Mouse (Mus musculus) cerebellum, adult (tissue): ENCODE measurements at regions not wholly inside any gene's neighbourhood (a gene's known extent, or its start where the extent isn't known, plus 50 kb on each side); places are given as distances from the start of the nearest gene placed in this dataset.

ENCODE experiments used
- ATAC-seq: cut with Nextera tagmentation; 2 replicates; pipeline ENCODE4 v1.9.2; 2017; ENCODE audit warnings: mild to moderate bottlenecking, moderate library complexity, mixed read lengths; ENCODE audit not compliant: insufficient number of reproducible peaks, low FRiP score, low TSS enrichment

- no peak for ATAC-seq
Measured at GRCm38 (mm10) chr8:126157452-126158185, 140.7 kb upstream of the Slc35f3 start.

- ATAC-seq, result no peak
Measured at GRCm38 (mm10) chr8:126159485-126159884, 138.9 kb upstream of the Slc35f3 start.

GRCm38 (mm10) chr8:126160356-126160975 is 137.9 kb upstream of the Slc35f3 start:
- no peak for ATAC-seq

- ATAC-seq, result peak; percentile 73
Measured at GRCm38 (mm10) chr8:126162748-126163371, 135.5 kb upstream of the Slc35f3 start.

- no peak for ATAC-seq
Measured at GRCm38 (mm10) chr8:126163954-126164353, 134.4 kb upstream of the Slc35f3 start.

GRCm38 (mm10) chr8:126165486-126166095 is 132.8 kb upstream of the Slc35f3 start:
- no peak for ATAC-seq

GRCm38 (mm10) chr8:126166394-126166793 is 132.0 kb upstream of the Slc35f3 start:
- ATAC-seq, result no peak

GRCm38 (mm10) chr8:126174451-126174850 is 123.9 kb upstream of the Slc35f3 start:
- peak; percentile 55 for ATAC-seq

- ATAC-seq, result no peak
Measured at GRCm38 (mm10) chr8:126176305-126176704, 122.1 kb upstream of the Slc35f3 start.

- no peak for ATAC-seq
Measured at GRCm38 (mm10) chr8:126177855-126178254, 120.5 kb upstream of the Slc35f3 start.

GRCm38 (mm10) chr8:126188741-126189285 is 109.5 kb upstream of the Slc35f3 start:
- ATAC-seq, result no peak

GRCm38 (mm10) chr8:126195616-126196015 is 102.7 kb upstream of the Slc35f3 start:
- no peak for ATAC-seq

- ATAC-seq, result no peak
Measured at GRCm38 (mm10) chr8:126210561-126210960, 87.8 kb upstream of the Slc35f3 start.

GRCm38 (mm10) chr8:126212802-126213201 is 85.6 kb upstream of the Slc35f3 start:
- no peak for ATAC-seq

GRCm38 (mm10) chr8:126214571-126214970 is 83.8 kb upstream of the Slc35f3 start:
- no peak for ATAC-seq

GRCm38 (mm10) chr8:126216391-126216790 is 82.0 kb upstream of the Slc35f3 start:
- no peak for ATAC-seq

- no peak for ATAC-seq
Measured at GRCm38 (mm10) chr8:126221631-126222030, 76.7 kb upstream of the Slc35f3 start.

- peak; percentile 56; the same call in 1 of the 2 replicates for ATAC-seq
Measured at GRCm38 (mm10) chr8:126231801-126232200, 66.6 kb upstream of the Slc35f3 start.

- ATAC-seq, result no peak
Measured at GRCm38 (mm10) chr8:126232521-126232920, 65.8 kb upstream of the Slc35f3 start.

- no peak for ATAC-seq
Measured at GRCm38 (mm10) chr8:126239684-126240083, 58.7 kb upstream of the Slc35f3 start.

- no peak for ATAC-seq
Measured at GRCm38 (mm10) chr8:126244321-126244720, 54.0 kb upstream of the Slc35f3 start.
